26 mouse cellular contexts compared by ENCODE assay signal in genomic region chr19:29113746-29114649, GRCm38 (mm10). TPM values are rescaled to one million over a fixed set of nuclear protein-coding genes. Genes with fewer than 3 reads are reported as not detected.
DNase-seq lines count a peak whose midpoint lies in the region; ATAC-seq and TF ChIP-seq lines count a peak whose summit lies in the region.
"Had no signal": no experiment of that assay in that cellular context is flagged by ENCODE, and none has a peak within 500 bp of the region (broad histone marks: within the 10 kb centered on the region; RNA-seq: fewer than 3 reads in every experiment).

No protein-coding gene starts in this region.

- peak; percentile 54 for ATAC-seq in liver, postnatal 0 days
- no peak for ATAC-seq in liver, embryonic 11.5 days (replicated peaks; ENCODE audit: low FRiP score)
- ATAC-seq: forebrain, embryonic 13.5 days; forebrain, embryonic 16.5 days; hindbrain, embryonic 16.5 days; intestine, embryonic 15.5 days; Patski had no signal

- no peak for TF ChIP-seq CTCF in gastrocnemius, adult 2 months (IDR thresholded peaks at IDR 0.05)
- TF ChIP-seq CTCF in liver, postnatal 0 days (IDR thresholded peaks at IDR 0.05; ENCODE audit: low read depth): no peak

- no peak overlapping the region for H3K4me3 ChIP-seq in gastrocnemius, adult 2 months
- H3K4me3 ChIP-seq in liver, postnatal 0 days (ENCODE audit: low read depth, low read length): no peak overlapping the region
- no peak overlapping the region for H3K4me3 ChIP-seq in liver, embryonic 11.5 days (ENCODE audit: low read depth, low read length)
- H3K4me3 ChIP-seq: embryonic facial prominence, embryonic 12.5 days; erythroblast, embryonic 14.5 days; forebrain, embryonic 10.5 days; forebrain, embryonic 13.5 days; hindbrain, embryonic 10.5 days; hindbrain, embryonic 13.5 days; intestine, embryonic 15.5 days had no signal

- 92% methylated on average over 10 of the region's 10 CpGs for WGBS in liver, postnatal 0 days (ENCODE audit: insufficient replicate concordance)
- WGBS in liver, embryonic 11.5 days: 97% methylated on average over 10 of the region's 10 CpGs

- intact Hi-C loops in gastrocnemius, adult 2 months (cut with DNase I): no loop called here

- H3K4me1 ChIP-seq in liver, postnatal 0 days (ENCODE audit: insufficient read depth): peaks cover 2% of the 10 kb centered on the region
- no peaks in the 10 kb centered on the region; the same call in 1 of the 2 replicates for H3K4me1 ChIP-seq in liver, embryonic 11.5 days (replicated peaks; ENCODE audit: control insufficient read depth, insufficient read depth, low read length)
- H3K4me1 ChIP-seq: forebrain, embryonic 13.5 days; hindbrain, embryonic 13.5 days; intestine, embryonic 15.5 days had no signal

- no peaks in the 10 kb centered on the region for H3K27me3 ChIP-seq in liver, postnatal 0 days (ENCODE audit: insufficient read depth, low read length)
- no peaks in the 10 kb centered on the region for H3K27me3 ChIP-seq in liver, embryonic 11.5 days (replicated peaks; ENCODE audit: control insufficient read depth, insufficient read depth, low read length)
- H3K27me3 ChIP-seq: CH12.LX; embryonic facial prominence, embryonic 12.5 days; forebrain, embryonic 13.5 days; hindbrain, embryonic 13.5 days; intestine, embryonic 15.5 days; Patski had no signal

- H3K36me3 ChIP-seq in liver, postnatal 0 days (replicated peaks; ENCODE audit: insufficient read depth, low read length): peaks cover 15% of the 10 kb centered on the region
- H3K36me3 ChIP-seq in liver, embryonic 11.5 days (ENCODE audit: control insufficient read depth, insufficient read depth, low read length): peaks cover 15% of the 10 kb centered on the region

- no peak overlapping the region for H3K4me2 ChIP-seq in liver, postnatal 0 days (ENCODE audit: low read depth, low read length)
- H3K4me2 ChIP-seq in liver, embryonic 11.5 days: no peak overlapping the region
- H3K4me2 ChIP-seq: embryonic facial prominence, embryonic 12.5 days; forebrain, embryonic 13.5 days; heart, embryonic 11.5 days; hindbrain, embryonic 13.5 days; intestine, embryonic 15.5 days had no signal

- DNase-seq in gastrocnemius, adult 2 months: no peak
- no peak for DNase-seq in gastrocnemius, adult 8-10 months (ENCODE audit: low spot score in 2 of 2)
- DNase-seq in kidney, adult 9 months: peak; percentile 36
- no peak for DNase-seq in kidney, postnatal 10 days
- no peak for DNase-seq in liver, postnatal 0 days
- no peak for DNase-seq in liver, embryonic 11.5 days (ENCODE audit: low spot score)
- no peak for DNase-seq in cerebellum, postnatal 14 days
- DNase-seq: adrenal gland, postnatal 10 days; adrenal gland, postnatal 36 days; B cell, adult 2 months; cerebellum, adult 11 months; cerebellum, adult 8-10 months; cerebellum, postnatal 10 days; gastrocnemius, postnatal 25 days had no signal

- no peak overlapping the region for H3K9ac ChIP-seq in liver, postnatal 0 days (replicated peaks)
- H3K9ac ChIP-seq in liver, embryonic 11.5 days (ENCODE audit: low read depth, low read length): no peak overlapping the region
- H3K9ac ChIP-seq: embryonic facial prominence, embryonic 12.5 days; forebrain, embryonic 13.5 days; hindbrain, embryonic 13.5 days; intestine, embryonic 15.5 days had no signal

- no peaks in the 10 kb centered on the region for H3K9me3 ChIP-seq in liver, postnatal 0 days (ENCODE audit: low read length)
- H3K9me3 ChIP-seq in liver, embryonic 11.5 days (ENCODE audit: control insufficient read depth, low read length): no peaks in the 10 kb centered on the region
- H3K9me3 ChIP-seq: embryonic facial prominence, embryonic 12.5 days; forebrain, embryonic 10.5 days; forebrain, embryonic 13.5 days; hindbrain, embryonic 10.5 days; hindbrain, embryonic 13.5 days; intestine, embryonic 15.5 days had no signal

- peak overlapping the region; percentile 82 for H3K27ac ChIP-seq in gastrocnemius, adult 2 months
- peak overlapping the region; percentile 9; the same call in 1 of the 2 replicates for H3K27ac ChIP-seq in liver, postnatal 0 days (ENCODE audit: low read depth)
- H3K27ac ChIP-seq in liver, embryonic 11.5 days (ENCODE audit: low read depth, low read length): no peak overlapping the region
- H3K27ac ChIP-seq: embryonic facial prominence, embryonic 12.5 days; forebrain, embryonic 10.5 days; forebrain, embryonic 13.5 days; hindbrain, embryonic 10.5 days; hindbrain, embryonic 13.5 days; intestine, embryonic 15.5 days had no signal

- TF ChIP-seq EP300 in liver, postnatal 0 days (IDR thresholded peaks at IDR 0.05; ENCODE audit: low read depth): no peak

RNA-seq across cellular contexts. Expression of gene Rcl1, which starts 12.8 kb away (rescaled TPM):
- 1 to 10 TPM; 6.5 to 7.7 TPM for total RNA-seq in gastrocnemius, adult 2 months (2021)
- 1 to 10 TPM; 5.0 to 8.5 (median 6.9) TPM for total RNA-seq in gastrocnemius, adult 8-10 months (2022)
- polyA plus RNA-seq in liver, postnatal 0 days (2015; fragmentation: Nextera tagmentation; extraction: Ambion mirVana): 78.3 and 79.2 TPM in 2 replicates
- 114 and 120 TPM in 2 replicates for polyA plus RNA-seq in liver, embryonic 11.5 days (2014; fragmentation: Nextera tagmentation; extraction: Ambion mirVana)
